Mouse (Mus musculus) forebrain, embryonic 12.5 days (tissue): ENCODE data around the gene Rab14. TPM values are rescaled to one million over a fixed set of nuclear protein-coding genes. Genes with fewer than 3 reads are reported as not detected.

ENCODE experiments used
- ATAC-seq: fragments of 200-750 bp; cut with Nextera tagmentation; 2 replicates; pipeline ENCODE4 v1.8.0; 2017; ENCODE audit warnings: moderate TSS enrichment; ENCODE audit not compliant: low FRiP score
- H3K27ac ChIP-seq: fragments of 300-500 bp; sonication (generic); 2 replicates; pipeline ENCODE4 v1.5.1; 2016; ENCODE audit warnings: mild to moderate bottlenecking
- H3K27me3 ChIP-seq: fragments of 300-500 bp; sonication (generic); 2 replicates; pipeline ENCODE4 v1.6.1; 2016; ENCODE audit warnings: mild to moderate bottlenecking
- H3K36me3 ChIP-seq: fragments of 300-500 bp; sonication (generic); replicated peaks from 2 replicates; pipeline ENCODE4 v1.6.1; 2016; ENCODE audit warnings: mild to moderate bottlenecking
- H3K4me1 ChIP-seq: fragments of 300-500 bp; sonication (generic); 2 replicates; pipeline ENCODE4 v1.6.1; 2016
- H3K4me2 ChIP-seq: fragments of 300-500 bp; sonication (generic); 2 replicates; pipeline ENCODE4 v1.6.1; 2016; ENCODE audit warnings: mild to moderate bottlenecking, moderate library complexity
- H3K4me3 ChIP-seq: fragments of 300-500 bp; sonication (generic); replicated peaks from 2 replicates; pipeline ENCODE4 v1.5.1; 2016; ENCODE audit warnings: mild to moderate bottlenecking
- H3K9ac ChIP-seq: fragments of 300-500 bp; sonication (generic); 2 replicates; pipeline ENCODE4 v1.6.1; 2016; ENCODE audit warnings: mild to moderate bottlenecking
- H3K9me3 ChIP-seq: fragments of 300-500 bp; sonication (generic); 2 replicates; pipeline ENCODE4 v1.6.1; 2016
- WGBS: fragments of 180-500 bp; shearing (Covaris S2); methylation state at CpG from one replicate; pipeline ENCODE4 v1.1.7; 2016; 5-methylcytosine and 5-hydroxymethylcytosine counted together
- polyA plus RNA-seq: library from polyadenylated mRNA; unstranded; fragments of >200 nt; fragmentation: Nextera tagmentation; extraction: Ambion mirVana; gene quantifications from 2 replicates; pipeline ENCODE4 v1.2.1, GENCODE M21; 2016

Gene Rab14
- polyA plus RNA-seq, result 355 and 396 TPM in 2 replicates

DNA sequence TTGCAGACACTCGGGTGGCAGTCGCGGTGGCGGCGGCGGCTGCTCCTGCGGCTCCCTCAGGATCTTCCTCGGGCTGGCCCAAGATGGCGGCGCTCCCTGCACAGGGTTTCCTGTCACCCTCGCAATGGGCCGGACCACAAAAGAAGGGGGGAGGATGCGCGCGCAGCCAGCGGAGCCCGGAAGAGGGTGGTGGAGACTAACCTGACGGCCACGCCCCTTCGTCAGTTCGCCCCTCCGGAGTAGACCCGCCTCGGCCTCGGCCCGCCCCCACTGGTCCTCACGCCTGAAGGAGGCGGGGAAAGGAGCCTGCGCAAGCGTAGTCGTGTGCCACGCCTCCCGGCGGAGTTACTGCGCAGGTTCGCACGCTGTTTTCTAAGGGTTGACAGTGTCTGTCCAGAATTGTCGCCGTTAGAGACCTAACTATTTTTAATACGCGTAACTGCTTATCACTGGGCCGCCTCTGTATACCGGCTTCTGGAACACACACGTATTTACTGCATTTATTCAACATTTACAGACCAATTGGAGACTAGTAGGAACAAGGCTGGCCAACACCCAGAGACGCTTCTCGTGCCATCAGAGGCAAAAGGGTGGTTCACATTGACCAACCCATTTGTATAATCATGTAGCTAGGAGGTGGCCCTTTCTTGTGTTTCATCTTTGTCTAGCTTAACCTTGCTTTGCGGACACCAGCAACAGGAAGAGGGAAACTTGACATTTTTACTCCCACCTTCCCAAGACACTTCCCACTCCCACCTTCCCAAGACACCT lies at the start of gene Rab14:
Gene Rab14, minus strand, starts transcription at position 223 of the 771 bp plus-strand sequence.
- Histone ChIP-seq H3K27me3 (0 out of 2 replicates have a peak, but pooled peaks cover 8% of the 10 kb centered on the region), H3K9ac (peak within 1 kb of the TSS; percentile 99), H3K4me2 (peak within 1 kb of the TSS; percentile 82), H3K36me3 (no peaks in the 10 kb centered on the region), H3K27ac (peak within 1 kb of the TSS; percentile 98), H3K4me3 (peak within 1 kb of the TSS; percentile 100), H3K4me1 (peaks cover 17% of the 10 kb centered on the region), H3K9me3 (no peaks in the 10 kb centered on the region)
- peak; percentile 98 for ATAC-seq
- WGBS, result under 1% methylated on average over 45 of the region's 47 CpGs

DNA sequence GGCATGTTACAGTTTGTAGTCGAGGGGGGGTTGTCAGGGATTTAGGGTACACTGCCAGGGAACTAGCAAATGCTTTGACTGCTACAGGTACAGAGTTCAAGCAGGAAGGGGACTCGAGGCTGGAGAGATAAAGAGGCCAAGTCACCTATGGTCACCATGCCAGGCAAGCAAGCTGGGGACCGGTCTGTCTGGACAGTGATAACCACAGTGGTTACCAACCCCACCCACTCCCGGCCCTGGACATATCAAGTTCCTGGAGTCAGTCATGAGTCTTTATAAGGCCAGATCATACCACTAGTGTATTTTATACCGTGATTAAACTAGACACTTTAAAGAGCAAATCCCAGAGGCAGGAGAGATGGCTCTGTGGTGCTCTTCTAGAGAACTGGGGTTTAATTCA lies 46.8 kb upstream of the Rab14 start:
- WGBS, result 75% methylated on average over 5 of the region's 5 CpGs
- Histone ChIP-seq H3K27me3 (no peaks in the 10 kb centered on the region), H3K4me1 (peaks cover 10% of the 10 kb centered on the region), H3K27ac (no peak overlapping the region), H3K9ac (no peak overlapping the region), H3K4me2 (no peak overlapping the region), H3K4me3 (no peak overlapping the region), H3K36me3 (no peaks in the 10 kb centered on the region), H3K9me3 (no peaks in the 10 kb centered on the region)
- no peak for ATAC-seq

DNA sequence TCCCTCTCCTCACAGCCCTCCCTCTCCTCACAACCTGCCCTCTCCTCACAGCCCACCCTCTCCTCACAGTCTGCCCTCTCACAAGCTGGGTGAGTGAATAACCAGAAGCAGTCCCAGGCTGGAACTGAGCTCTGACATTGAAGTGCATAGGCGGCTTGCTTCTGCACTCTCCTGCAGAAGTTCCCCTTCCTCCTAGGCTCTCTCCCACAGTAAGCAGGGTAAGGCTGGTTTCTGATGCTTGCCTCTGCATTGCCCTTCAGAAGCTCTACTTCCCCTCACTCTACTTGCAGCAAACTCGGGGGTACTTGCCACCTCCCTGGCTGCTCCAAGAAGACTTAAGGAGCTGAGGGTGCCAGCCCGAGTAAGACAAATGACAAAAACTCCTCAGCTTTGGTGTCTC lies 43.3 kb upstream of the Rab14 start:
- 65% methylated on average over 3 of the region's 3 CpGs for WGBS
- H3K27me3 ChIP-seq, result no peaks in the 10 kb centered on the region
- no peaks in the 10 kb centered on the region for H3K4me1 ChIP-seq
- no peak overlapping the region for H3K4me3 ChIP-seq
- H3K4me2 ChIP-seq, result no peak overlapping the region
- H3K9me3 ChIP-seq, result no peaks in the 10 kb centered on the region
- no peak overlapping the region for H3K9ac ChIP-seq
- ATAC-seq, result no peak
- H3K36me3 ChIP-seq, result no peaks in the 10 kb centered on the region
- no peak overlapping the region for H3K27ac ChIP-seq

DNA sequence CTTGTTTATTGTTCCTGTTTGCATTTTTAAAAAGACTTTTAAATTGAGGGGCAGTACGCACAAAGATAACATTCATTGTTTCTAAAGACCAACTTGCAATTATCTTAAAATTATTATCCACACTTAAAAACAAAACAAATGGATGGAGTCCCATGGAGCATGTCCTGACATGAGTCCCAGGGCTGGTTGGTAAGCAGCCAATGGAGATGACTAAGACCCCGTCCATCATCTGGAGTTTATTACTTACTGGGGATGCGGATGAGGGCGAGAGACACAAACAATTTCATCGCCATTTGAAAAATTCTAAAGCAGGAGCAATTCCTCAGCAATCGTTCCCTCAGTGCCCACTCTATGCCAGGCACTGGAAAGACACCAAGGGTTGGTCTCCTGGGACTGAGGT lies 34.1 kb upstream of the Rab14 start:
- Histone ChIP-seq H3K9ac (no peak overlapping the region), H3K4me1 (peaks cover 12% of the 10 kb centered on the region), H3K27ac (no peak overlapping the region), H3K9me3 (no peaks in the 10 kb centered on the region), H3K4me2 (no peak overlapping the region), H3K27me3 (no peaks in the 10 kb centered on the region), H3K4me3 (no peak overlapping the region), H3K36me3 (no peaks in the 10 kb centered on the region)
- whole genome bisulfite sequencing, result 87% methylated on average over 6 of the region's 6 CpGs
- ATAC-seq, result no peak

DNA sequence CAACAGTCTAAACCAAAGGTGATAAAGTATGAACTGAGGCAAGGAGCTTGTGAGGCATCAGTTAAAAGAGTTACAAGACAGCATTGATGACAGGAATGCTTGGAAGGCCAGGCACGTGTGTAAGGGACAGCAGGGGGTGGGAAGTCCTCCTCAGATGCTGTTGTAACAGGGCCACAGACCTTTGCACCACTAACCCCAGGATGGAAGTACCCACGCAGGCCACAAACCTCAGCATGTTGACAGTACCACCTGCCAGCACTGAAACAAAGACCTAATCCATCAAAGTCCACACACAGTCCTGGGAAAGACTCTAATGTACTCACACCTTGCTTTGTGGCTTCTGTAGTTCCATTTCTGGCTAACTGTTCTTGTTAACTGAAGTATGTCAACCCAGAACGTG lies 33.0 kb upstream of the Rab14 start:
- Histone ChIP-seq H3K9ac (no peak overlapping the region), H3K27me3 (no peaks in the 10 kb centered on the region)
- WGBS, result 36% methylated on average over 3 of the region's 3 CpGs

DNA sequence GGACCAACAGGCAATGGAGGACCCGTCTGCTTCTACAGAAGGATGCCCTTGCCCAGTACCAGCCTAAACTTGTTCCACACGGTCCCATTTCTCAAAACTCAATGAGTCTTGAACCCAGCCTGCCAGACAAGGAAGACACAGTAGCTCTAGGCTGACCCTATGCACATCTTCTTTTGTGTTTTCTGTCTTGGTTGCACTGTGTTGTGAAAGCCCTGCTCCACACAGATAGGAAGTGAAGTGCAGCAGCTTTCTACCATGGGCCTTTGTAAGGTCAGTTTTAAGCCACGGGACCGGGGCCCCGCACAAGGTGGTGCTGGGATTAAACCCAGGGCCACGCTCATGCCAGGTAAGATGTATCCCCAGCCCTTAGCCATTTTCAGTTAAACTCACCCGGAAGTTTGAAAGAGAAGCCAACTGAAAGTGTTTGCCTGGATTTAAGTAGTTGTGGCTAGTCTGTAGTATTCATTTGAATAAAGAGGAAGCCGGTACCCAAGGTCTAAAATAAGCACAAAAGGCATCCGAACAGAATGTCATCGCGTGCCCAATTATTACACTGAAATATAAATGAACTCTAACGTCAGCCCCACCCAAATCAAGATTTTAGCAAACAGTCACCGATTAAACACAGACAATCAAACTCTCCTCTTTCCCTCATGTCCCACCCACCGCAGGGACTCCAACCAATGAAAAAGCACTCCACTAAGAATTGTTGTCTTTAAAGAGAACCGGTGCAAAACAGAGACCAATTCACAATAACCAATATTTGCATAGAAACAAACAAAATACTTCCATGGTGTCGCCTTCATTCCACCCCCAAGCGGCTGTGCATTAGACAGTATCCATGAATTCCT lies 31.9 kb upstream of the Rab14 start:
- Histone ChIP-seq H3K9ac (no peak overlapping the region), H3K4me2 (no peak overlapping the region), H3K27ac (no peak overlapping the region), H3K27me3 (no peaks in the 10 kb centered on the region), H3K4me1 (peaks cover 18% of the 10 kb centered on the region), H3K36me3 (no peaks in the 10 kb centered on the region), H3K9me3 (no peaks in the 10 kb centered on the region), H3K4me3 (no peak overlapping the region)
- ATAC-seq, result no peak
- 75% methylated on average over 17 of the region's 17 CpGs for WGBS

More for the DNA sequence above, 33.0 kb upstream of the Rab14 start:
- no peak overlapping the region for H3K27ac ChIP-seq
- H3K4me3 ChIP-seq, result no peak overlapping the region
- H3K4me2 ChIP-seq, result no peak overlapping the region
- no peaks in the 10 kb centered on the region for H3K9me3 ChIP-seq
- H3K36me3 ChIP-seq, result no peaks in the 10 kb centered on the region
- ATAC-seq, result no peak
- H3K4me1 ChIP-seq, result peaks cover 18% of the 10 kb centered on the region

DNA sequence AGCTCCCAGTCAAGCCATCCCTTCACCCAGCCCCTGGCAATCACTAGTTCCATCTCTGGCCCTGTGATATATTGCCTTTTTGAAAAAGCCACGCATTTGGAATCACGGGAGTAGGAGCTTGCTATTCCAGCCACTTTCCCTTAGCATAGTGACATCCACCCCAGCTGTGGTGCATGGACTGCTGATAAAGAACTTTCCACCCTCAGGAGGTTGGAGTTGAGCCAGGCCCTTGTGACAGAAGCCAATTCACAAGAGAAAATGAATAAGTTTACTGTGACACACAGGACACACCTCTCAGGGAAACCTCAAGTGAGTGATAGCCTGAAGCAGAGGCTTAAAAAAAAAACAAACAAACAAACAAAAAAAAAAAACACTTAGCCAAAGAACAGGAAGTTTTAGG lies 31.0 kb upstream of the Rab14 start:
- no peaks in the 10 kb centered on the region for H3K27me3 ChIP-seq
- no peaks in the 10 kb centered on the region for H3K9me3 ChIP-seq
- no peaks in the 10 kb centered on the region for H3K36me3 ChIP-seq
- peaks cover 18% of the 10 kb centered on the region for H3K4me1 ChIP-seq
- no peak overlapping the region for H3K27ac ChIP-seq
- ATAC-seq, result no peak
- WGBS, result 79% methylated on average over 2 of the region's 2 CpGs
- H3K4me2 ChIP-seq, result no peak overlapping the region
- no peak overlapping the region for H3K4me3 ChIP-seq
- H3K9ac ChIP-seq, result no peak overlapping the region

DNA sequence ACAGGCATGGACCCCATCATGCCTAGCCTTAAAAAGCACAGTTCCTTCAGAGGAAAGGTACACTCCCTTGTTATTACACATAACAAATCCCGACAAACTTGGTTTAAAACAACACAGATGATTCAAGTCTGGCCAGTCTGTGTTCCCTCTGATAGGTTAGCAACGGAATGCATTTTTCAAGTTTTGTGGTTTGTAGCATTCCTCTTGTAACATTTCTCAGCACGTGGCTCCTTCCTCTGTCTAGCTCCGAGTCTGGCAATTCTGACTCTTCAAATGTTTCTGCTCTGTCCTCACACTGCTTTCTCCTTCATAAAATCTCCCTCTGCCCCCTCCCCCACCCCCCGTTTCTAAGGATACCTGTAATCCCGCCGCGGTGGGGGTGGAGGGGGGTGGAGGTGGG lies 29.3 kb upstream of the Rab14 start:
- Histone ChIP-seq H3K9ac (no peak overlapping the region), H3K27me3 (no peaks in the 10 kb centered on the region), H3K4me3 (no peak overlapping the region), H3K36me3 (no peaks in the 10 kb centered on the region), H3K4me2 (no peak overlapping the region), H3K4me1 (peaks cover 18% of the 10 kb centered on the region), H3K27ac (no peak overlapping the region), H3K9me3 (no peaks in the 10 kb centered on the region)
- no peak for ATAC-seq
- WGBS, result 15% methylated on average over 8 of the region's 8 CpGs

DNA sequence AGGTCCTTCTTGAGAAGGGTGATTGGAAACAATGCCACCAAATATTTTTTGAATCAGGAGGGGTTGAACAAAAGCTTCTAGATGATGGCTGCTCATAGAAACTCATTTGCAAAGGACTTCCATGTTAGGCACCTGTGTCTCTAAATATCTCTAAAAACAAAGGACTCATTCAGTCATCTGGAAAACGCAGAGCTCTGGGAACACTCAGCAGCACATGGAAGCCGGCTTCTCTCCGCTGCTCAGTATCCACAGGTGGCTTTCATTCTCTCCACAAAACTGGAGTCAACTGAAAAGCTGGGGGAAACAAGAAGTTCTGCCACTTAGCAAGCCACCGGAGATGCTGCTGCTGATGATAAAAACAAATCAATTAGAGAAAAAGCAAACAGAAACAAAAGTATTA lies 27.2 kb upstream of the Rab14 start:
- Histone ChIP-seq H3K4me2 (no peak overlapping the region), H3K9me3 (no peaks in the 10 kb centered on the region), H3K9ac (no peak overlapping the region), H3K27ac (no peak overlapping the region), H3K36me3 (no peaks in the 10 kb centered on the region), H3K4me3 (no peak overlapping the region), H3K27me3 (no peaks in the 10 kb centered on the region), H3K4me1 (peaks cover 13% of the 10 kb centered on the region)
- no peak for ATAC-seq
- 22% methylated on average over 4 of the region's 4 CpGs for WGBS

DNA sequence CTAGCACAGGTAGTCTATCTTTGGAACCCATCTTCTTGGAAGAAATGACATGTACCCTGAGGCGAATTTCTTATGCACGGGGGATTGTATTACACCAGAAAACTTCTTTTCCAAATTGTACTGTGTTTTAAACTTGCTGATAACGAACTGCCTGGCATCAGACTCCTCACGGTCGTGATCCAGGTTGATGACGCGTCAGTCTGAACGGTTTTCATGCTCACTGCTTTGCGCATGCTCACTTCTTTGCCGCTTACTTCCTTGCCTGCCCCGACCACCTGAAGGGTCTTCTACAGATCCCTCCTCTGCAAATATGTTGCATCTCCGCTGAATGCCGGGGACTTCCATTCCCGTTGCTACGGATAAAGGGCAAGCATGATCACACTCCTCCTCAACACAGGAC lies 23.4 kb upstream of the Rab14 start:
- Histone ChIP-seq H3K27ac (no peak overlapping the region), H3K9ac (no peak overlapping the region), H3K4me3 (no peak overlapping the region), H3K9me3 (no peaks in the 10 kb centered on the region), H3K4me1 (peaks cover 2% of the 10 kb centered on the region; the same call in 1 of the 2 replicates), H3K36me3 (no peaks in the 10 kb centered on the region), H3K4me2 (no peak overlapping the region), H3K27me3 (no peaks in the 10 kb centered on the region)
- no peak for ATAC-seq
- 92% methylated on average over 15 of the region's 15 CpGs for WGBS

DNA sequence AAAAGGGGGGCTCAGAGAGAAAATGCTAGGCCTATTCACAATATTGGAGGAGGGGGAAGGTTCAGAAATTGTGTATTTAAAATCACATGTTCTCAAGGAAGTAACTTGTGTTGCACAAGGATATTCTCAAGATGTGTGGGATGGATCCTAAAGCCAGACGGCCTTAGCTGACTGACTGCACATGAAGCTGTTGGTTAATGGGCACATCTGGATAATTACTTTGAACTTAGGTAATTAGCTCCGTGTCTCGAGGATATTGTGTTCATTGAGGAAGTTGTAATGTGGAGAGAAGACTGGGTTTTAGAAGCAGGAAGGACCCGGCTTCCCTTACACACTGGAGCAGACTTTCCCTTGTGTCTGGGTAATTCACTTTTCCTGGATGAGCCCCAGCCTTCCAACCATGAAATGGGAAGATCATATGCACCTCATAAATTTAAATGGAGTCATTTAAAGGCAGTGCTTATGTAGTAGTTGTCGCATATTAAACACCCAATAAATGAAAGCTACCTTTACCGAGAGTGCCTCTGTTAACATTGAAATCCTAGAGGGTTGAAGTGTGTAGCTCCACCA lies 22.0 kb upstream of the Rab14 start:
- 71% methylated on average over 6 of the region's 6 CpGs for WGBS
- H3K27me3 ChIP-seq, result no peaks in the 10 kb centered on the region
- no peak for ATAC-seq
- no peak overlapping the region for H3K4me2 ChIP-seq
- no peaks in the 10 kb centered on the region for H3K4me1 ChIP-seq
- H3K9ac ChIP-seq, result no peak overlapping the region
- no peaks in the 10 kb centered on the region for H3K9me3 ChIP-seq
- no peaks in the 10 kb centered on the region for H3K36me3 ChIP-seq
- H3K4me3 ChIP-seq, result no peak overlapping the region
- no peak overlapping the region for H3K27ac ChIP-seq

DNA sequence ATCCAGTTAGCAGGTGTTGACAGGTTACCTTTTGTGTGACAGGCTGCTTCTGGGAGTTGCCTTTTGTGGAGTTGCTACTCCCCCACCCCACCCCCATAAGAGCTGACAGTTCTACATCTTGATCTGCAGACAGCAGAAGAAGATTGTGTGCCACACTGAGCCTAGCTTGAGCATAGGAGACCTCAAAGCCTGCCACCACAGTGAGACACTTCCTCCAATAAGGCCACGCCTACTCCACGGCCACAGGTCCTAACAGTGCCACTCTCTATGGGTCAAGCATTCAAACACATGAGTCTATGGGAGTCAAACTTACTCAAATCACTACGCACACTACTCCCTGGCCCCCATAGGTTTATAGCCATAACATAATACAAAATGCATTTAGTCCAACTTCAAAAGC lies 17.8 kb upstream of the Rab14 start:
- no peak overlapping the region for H3K4me2 ChIP-seq
- no peak for ATAC-seq
- 92% methylated on average over 3 of the region's 3 CpGs for WGBS
- no peak overlapping the region for H3K27ac ChIP-seq
- no peaks in the 10 kb centered on the region for H3K9me3 ChIP-seq
- H3K4me1 ChIP-seq, result peaks cover 14% of the 10 kb centered on the region
- H3K27me3 ChIP-seq, result no peaks in the 10 kb centered on the region
- no peak overlapping the region for H3K4me3 ChIP-seq
- H3K36me3 ChIP-seq, result no peaks in the 10 kb centered on the region
- H3K9ac ChIP-seq, result no peak overlapping the region
